Mouse (Mus musculus) E14TG2a.4 (cell line): ENCODE measurements at regions not wholly inside any gene's neighbourhood (a gene's known extent, or its start where the extent isn't known, plus 50 kb on each side); places are given as distances from the start of the nearest gene placed in this dataset.

Experiments
- CTCF ChIP-seq: conservative IDR thresholded peaks from 2 replicates; pipeline ENCODE4 v1.5.1; 2014; ENCODE audit warnings: low read length
- NANOG ChIP-seq: IDR thresholded peaks from 2 replicates; pipeline ENCODE4 v1.6.1; 2014; ENCODE audit warnings: borderline replicate concordance, low read length, mixed read lengths

DNA sequence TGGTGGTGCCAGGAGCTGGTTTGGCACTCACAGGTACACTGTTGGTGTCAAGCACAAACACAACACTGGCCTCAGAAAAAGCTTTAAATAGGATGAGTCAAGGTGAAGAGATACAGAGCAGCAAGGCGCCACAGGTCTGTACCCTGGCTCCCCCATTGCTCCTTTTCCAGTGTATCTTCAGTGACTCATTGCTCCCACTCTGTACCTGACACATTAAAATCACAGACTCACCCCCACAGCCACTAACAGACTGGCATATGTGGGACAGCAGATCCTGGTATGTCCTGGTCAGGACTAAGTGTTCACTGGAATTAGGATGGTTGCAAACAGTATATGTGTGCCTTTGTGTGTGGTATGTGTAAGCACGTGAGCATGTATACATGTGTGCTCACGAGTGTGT, 226.5 kb downstream of the 1810013L24Rik start:
- TF ChIP-seq CTCF (no peak), NANOG (no peak)
